Mouse (Mus musculus) stomach, embryonic 15.5 days (tissue): ENCODE measurements around the gene Pank1. TPM values are rescaled to one million over a fixed set of nuclear protein-coding genes. Genes with fewer than 3 reads are reported as not detected.

Source experiments
- ATAC-seq: fragments of 200-750 bp; cut with Nextera tagmentation; 2 replicates; pipeline ENCODE4 v1.8.0; 2017; ENCODE audit warnings: low read depth, moderate number of reproducible peaks, moderate TSS enrichment; ENCODE audit not compliant: insufficient read depth, low FRiP score
- H3K27ac ChIP-seq: fragments of 300-500 bp; sonication (generic); 2 replicates; pipeline ENCODE4 v1.5.1; 2015; ENCODE audit warnings: mild to moderate bottlenecking, inconsistent platforms
- H3K27me3 ChIP-seq: fragments of 300-500 bp; sonication (generic); replicated peaks from 2 replicates; pipeline ENCODE4 v1.6.1; 2015; ENCODE audit warnings: inconsistent platforms
- H3K36me3 ChIP-seq: fragments of 300-500 bp; sonication (generic); 2 replicates; pipeline ENCODE4 v1.6.1; 2015; ENCODE audit warnings: inconsistent platforms
- H3K4me1 ChIP-seq: fragments of 300-500 bp; sonication (generic); 2 replicates; pipeline ENCODE4 v1.6.1; 2015; ENCODE audit warnings: inconsistent platforms
- H3K4me2 ChIP-seq: fragments of 300-500 bp; sonication (generic); 2 replicates; pipeline ENCODE4 v1.6.1; 2015; ENCODE audit warnings: mild to moderate bottlenecking, inconsistent platforms
- H3K4me3 ChIP-seq: fragments of 300-500 bp; sonication (generic); replicated peaks from 2 replicates; pipeline ENCODE4 v1.5.1; 2015; ENCODE audit warnings: inconsistent platforms
- H3K9ac ChIP-seq: fragments of 300-500 bp; sonication (generic); 2 replicates; pipeline ENCODE4 v1.6.1; 2015; ENCODE audit warnings: inconsistent platforms
- H3K9me3 ChIP-seq: fragments of 300-500 bp; sonication (generic); 2 replicates; pipeline ENCODE4 v1.6.1; 2016; ENCODE audit warnings: inconsistent platforms
- WGBS: fragments of 180-500 bp; shearing (Covaris S2); methylation state at CpG from one replicate; pipeline ENCODE4 v1.1.7; 2015; 5-methylcytosine and 5-hydroxymethylcytosine counted together
- polyA plus RNA-seq: library from polyadenylated mRNA; unstranded; fragments of >200 nt; fragmentation: Nextera tagmentation; extraction: Ambion mirVana; gene quantifications from 2 replicates; pipeline ENCODE4 v1.2.1, GENCODE M21; 2015

Gene Pank1
- 7.1 TPM in 2 replicates for polyA plus RNA-seq

DNA sequence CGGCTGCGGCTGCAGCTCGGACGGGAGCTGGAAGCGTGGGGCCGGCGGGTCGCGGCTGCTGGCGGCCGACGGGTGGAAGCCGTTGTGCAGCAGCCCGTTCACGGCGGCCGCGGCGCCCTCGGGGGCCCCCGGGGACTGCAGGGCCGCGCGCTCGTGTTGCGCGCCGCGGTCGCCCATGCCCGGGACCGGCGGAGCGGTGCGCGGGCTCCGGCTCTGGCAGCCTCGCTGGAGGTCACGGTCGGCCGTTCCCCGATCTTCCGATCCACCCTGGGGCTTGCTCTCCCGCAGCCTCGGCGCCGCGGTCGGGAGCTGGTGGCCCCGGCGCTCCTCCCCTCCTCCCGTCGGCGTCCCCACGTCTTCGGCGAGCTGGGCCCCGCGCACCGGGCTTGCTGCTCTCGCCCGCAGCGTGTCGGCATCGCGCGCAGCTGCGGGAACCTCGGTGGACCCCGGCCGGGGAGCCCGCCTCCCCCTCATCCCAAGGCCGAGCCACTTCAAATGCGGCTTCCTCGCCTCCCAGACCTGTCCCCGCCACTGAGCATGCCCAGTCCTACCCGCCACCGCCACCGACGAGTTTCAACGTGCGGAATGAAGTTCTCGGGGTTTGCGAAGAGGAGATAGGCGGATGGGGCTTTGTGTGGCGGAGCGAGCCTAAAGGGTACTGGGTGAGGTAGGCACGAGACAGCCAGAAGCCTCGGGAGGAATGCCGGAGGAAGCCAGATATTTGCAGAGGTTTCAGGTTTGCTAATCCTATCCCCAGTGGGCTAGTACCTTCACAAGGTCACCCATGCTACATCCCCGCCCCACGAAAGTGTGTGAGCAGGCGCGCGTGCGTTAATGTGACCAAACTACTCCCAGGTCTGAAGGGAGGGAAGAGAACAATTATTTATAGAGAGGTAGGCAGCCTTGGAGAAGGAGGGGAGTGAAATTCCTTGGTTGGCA lies at the start of gene Pank1:
TSS of gene Pank1 (minus strand) at position 853 of the 939 bp plus-strand sequence.
- peaks cover 5% of the 10 kb centered on the region; the same call in 1 of the 2 replicates for H3K4me1 ChIP-seq
- peak within 1 kb of the TSS; percentile 95 for H3K9ac ChIP-seq
- WGBS, result under 1% methylated on average over 95 of the region's 96 CpGs
- H3K9me3 ChIP-seq, result no peaks in the 10 kb centered on the region
- H3K4me2 ChIP-seq, result peak within 1 kb of the TSS; percentile 83
- ATAC-seq, result peak; percentile 48
- no peaks in the 10 kb centered on the region for H3K36me3 ChIP-seq
- peak within 1 kb of the TSS; percentile 90 for H3K4me3 ChIP-seq
- H3K27ac ChIP-seq, result peak within 1 kb of the TSS; percentile 97
- no peaks in the 10 kb centered on the region for H3K27me3 ChIP-seq

DNA sequence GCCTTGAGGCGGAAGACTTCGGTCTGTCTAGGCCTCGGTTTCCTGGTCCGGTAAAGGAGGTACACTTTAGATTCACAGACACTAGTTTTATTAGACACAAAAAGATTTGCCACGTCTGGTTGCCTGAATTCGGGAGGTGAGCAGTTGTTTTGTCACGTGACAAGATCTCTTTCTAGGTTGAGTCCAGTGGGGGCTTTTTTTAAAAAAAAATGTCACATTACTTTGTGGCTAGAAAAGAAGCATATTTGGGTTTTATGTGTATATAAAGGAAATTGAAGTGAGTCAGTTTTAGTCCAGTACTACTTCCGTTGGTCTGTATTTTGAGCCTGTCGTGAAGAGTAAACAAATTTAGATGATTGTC lies 43.3 kb upstream of the Pank1 start:
- Histone ChIP-seq H3K27me3 (no peaks in the 10 kb centered on the region), H3K27ac (peak overlapping the region; percentile 80), H3K36me3 (no peaks in the 10 kb centered on the region), H3K9me3 (no peaks in the 10 kb centered on the region), H3K4me2 (peak overlapping the region; percentile 74), H3K4me3 (peak overlapping the region; percentile 78), H3K4me1 (no peaks in the 10 kb centered on the region), H3K9ac (peak overlapping the region; percentile 57)
- ATAC-seq, result no peak
- 0% methylated on average over 9 of the region's 9 CpGs for WGBS

DNA sequence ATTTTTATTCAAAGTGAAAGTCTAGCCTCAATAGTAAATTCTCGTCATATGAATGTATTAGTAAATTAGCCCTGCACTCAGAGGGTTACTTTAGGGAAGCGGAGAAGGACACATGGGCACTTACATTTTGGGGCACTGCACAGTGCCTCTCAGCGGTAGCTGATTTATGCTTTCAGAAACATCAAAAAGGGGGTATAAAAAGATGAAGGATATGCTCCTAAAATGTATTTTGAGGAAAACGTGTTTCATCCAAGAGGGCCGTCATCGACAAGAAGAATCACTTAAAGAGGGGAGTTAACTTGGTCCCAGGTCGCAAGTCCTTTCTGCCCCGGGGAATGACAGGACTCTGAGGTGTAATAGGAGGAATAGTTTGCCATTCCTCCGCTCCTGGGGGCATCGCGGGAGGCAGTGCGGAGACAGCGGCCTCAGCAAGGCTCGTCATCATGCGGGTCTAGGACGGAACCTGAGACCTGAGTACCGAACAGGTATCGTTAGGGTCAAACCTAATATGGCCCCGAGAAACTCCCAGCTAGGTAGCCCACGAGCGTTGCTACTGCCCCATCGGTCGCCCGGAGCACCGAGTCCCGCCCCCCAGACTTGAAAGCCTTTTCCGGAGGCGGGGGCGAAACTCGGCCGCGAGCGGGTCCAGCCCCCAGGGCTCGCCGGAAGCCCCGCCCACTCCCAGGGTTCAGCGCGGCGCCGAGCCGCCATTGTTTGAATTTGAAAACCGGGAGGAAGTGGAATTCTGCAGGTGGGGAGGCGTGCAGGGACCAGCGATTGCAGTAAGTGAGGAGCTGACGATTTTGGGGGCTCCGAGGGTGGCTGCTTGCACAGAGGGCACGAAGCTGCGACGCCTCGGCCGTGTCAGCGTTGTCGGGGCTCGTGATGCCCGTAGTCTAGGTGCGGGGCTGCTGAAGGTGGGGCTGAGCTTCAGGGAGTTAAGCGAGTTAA lies 42.7 kb upstream of the Pank1 start, which contains the start of gene Kif20b:
TSS of gene Kif20b (plus strand) at position 710 of the 951 bp plus-strand sequence.
- Histone ChIP-seq H3K36me3 (no peaks in the 10 kb centered on the region), H3K4me3 (peak within 1 kb of the TSS; percentile 78), H3K9me3 (no peaks in the 10 kb centered on the region), H3K4me2 (peak within 1 kb of the TSS; percentile 74), H3K4me1 (no peaks in the 10 kb centered on the region), H3K9ac (peak within 1 kb of the TSS; percentile 57), H3K27me3 (no peaks in the 10 kb centered on the region), H3K27ac (peak within 1 kb of the TSS; percentile 80)
- WGBS, result under 1% methylated on average over 57 of the region's 57 CpGs
- peak; percentile 97 for ATAC-seq

DNA sequence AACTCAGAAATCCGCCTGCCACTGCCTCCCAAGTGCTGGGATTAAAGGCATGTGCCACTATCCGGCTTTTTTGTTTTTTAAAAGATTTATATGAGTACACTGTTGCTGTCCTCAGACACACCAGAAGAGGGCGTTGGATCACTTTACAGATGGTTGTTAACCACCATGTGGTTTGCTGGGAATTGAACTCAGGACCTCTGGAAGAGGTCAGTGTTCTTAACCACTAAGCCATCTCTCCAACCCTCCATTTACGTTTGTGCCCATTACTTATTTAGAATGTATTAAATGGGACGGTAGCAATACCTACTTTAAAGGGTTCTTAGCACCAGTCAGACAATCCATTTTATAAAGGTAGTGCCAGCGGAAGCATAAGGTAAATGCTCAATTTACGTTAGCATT lies 42.0 kb upstream of the Pank1 start:
- Histone ChIP-seq H3K4me3 (peak overlapping the region; percentile 78), H3K27me3 (no peaks in the 10 kb centered on the region), H3K4me1 (no peaks in the 10 kb centered on the region), H3K27ac (peak overlapping the region; percentile 80; the same call in 1 of the 2 replicates), H3K9ac (0 out of 2 replicates have a peak overlapping the region, but pooled peaks have one; percentile 57), H3K36me3 (no peaks in the 10 kb centered on the region), H3K4me2 (peak overlapping the region; percentile 74), H3K9me3 (no peaks in the 10 kb centered on the region)
- no peak for ATAC-seq
- WGBS, result 20% methylated on average over 7 of the region's 7 CpGs

DNA sequence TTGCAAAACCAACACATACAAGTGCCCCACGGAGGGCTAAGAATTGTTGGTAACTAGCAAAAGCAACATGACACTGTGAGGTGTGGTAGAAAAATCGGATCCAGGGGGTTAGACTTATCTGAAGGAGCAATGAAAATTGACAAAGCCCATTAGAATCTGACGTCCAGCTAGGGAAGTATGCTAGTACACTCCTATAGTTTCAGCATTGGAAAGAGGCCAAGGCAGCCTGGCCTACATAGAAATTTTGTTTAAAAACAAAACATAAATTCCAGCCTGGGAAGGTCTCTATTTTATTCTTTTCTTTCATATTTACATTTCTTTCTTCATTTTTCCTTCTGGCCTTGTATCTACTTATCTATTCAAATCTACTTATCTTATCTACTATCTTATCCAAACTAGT lies 41.3 kb upstream of the Pank1 start:
- Histone ChIP-seq H3K4me1 (no peaks in the 10 kb centered on the region), H3K27me3 (no peaks in the 10 kb centered on the region), H3K4me2 (no peak overlapping the region), H3K9ac (no peak overlapping the region), H3K27ac (no peak overlapping the region), H3K9me3 (no peaks in the 10 kb centered on the region), H3K4me3 (no peak overlapping the region), H3K36me3 (no peaks in the 10 kb centered on the region)
- ATAC-seq, result no peak
- WGBS, result 61% methylated on average over 3 of the region's 3 CpGs

DNA sequence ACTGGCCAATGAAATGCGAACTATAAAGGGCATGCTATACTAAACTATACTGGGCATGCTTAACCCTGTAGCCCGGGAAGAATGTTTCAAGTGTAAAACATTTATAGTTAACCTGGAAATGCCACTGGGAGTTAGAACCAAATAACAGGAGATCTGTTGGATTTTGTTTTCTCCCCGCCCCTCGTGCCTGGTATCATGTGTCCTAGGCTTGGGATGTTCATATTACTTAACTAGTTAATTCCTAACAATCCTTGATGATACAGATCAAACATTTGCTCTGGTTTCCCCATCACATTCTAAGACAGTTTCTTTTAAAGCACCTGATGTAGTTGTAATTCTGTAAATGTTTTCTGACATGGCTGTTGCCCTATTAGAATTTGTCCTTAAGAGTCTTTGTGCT lies 40.8 kb upstream of the Pank1 start:
- Histone ChIP-seq H3K27ac (no peak overlapping the region), H3K36me3 (no peaks in the 10 kb centered on the region), H3K4me2 (no peak overlapping the region), H3K27me3 (no peaks in the 10 kb centered on the region), H3K4me3 (no peak overlapping the region), H3K4me1 (no peaks in the 10 kb centered on the region), H3K9ac (no peak overlapping the region), H3K9me3 (no peaks in the 10 kb centered on the region)
- ATAC-seq, result no peak
- 85% methylated on average over 4 of the region's 4 CpGs for WGBS

DNA sequence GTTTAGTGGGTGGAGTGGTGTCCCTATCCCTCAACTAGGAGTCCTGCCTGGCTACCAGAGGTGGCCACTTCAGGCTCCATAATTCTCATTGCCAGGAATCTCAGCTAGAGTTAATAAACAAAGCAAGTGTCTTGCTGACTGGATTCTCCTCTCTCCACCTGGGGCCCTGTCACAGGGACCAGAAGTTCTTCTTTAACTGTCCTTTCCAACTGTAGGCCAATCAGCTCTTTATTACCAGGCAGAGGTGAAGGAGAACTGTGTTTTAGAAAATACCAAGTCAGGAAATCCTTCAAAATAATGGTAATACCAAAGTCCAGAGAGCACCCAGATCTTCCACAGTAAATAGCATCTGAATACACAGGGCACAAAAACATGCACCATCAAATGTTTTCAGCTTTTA lies 33.1 kb upstream of the Pank1 start:
- no peak for ATAC-seq
- no peaks in the 10 kb centered on the region for H3K36me3 ChIP-seq
- H3K9ac ChIP-seq, result no peak overlapping the region
- H3K4me3 ChIP-seq, result no peak overlapping the region
- no peak overlapping the region for H3K27ac ChIP-seq
- no peaks in the 10 kb centered on the region for H3K9me3 ChIP-seq
- no peaks in the 10 kb centered on the region for H3K4me1 ChIP-seq
- no peak overlapping the region for H3K4me2 ChIP-seq
- no peaks in the 10 kb centered on the region for H3K27me3 ChIP-seq

DNA sequence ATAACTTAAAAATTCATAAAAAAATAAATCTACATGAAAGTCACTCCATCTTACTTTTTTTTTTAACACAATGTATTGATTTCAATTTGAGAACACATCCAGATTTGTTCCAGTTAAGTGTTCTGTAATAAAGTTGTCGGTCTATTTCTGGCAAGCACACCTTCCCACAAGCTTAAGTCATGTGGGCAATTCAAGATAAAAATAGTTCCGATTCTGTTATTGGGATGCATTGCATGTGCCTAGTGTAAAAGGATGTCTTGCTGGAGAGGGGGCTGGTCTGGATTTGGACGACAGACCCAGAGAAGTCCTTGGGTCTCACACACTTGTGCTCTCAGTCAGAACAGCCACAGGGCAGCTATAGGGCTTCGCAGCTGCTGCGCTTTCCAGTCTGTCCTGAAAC lies 27.5 kb upstream of the Pank1 start:
- Histone ChIP-seq H3K9ac (no peak overlapping the region), H3K4me2 (no peak overlapping the region), H3K4me1 (no peaks in the 10 kb centered on the region), H3K9me3 (no peaks in the 10 kb centered on the region), H3K36me3 (no peaks in the 10 kb centered on the region), H3K27me3 (no peaks in the 10 kb centered on the region), H3K27ac (no peak overlapping the region), H3K4me3 (no peak overlapping the region)
- 82% methylated on average over 5 of the region's 5 CpGs for WGBS
- ATAC-seq, result no peak

DNA sequence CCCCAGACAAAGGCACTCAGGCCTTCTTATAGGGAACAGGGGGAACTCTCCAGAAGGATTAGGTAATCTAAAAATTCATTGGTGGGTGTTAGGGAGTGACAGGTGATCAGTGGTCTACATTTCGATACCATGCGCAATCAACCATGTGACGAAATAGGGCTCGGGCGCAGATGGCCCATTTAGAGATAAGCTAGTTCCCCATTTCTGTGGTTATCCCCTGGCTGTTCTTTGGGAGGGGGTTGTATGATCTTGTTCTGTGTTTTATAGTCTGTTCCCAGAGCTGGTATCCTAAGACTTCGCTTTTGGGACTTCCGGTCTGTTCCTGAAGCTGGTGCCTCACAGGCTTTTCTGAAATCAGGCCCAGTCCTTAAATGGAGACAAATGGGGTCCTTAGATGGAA lies 26.2 kb upstream of the Pank1 start:
- ATAC-seq, result no peak
- Histone ChIP-seq H3K4me2 (no peak overlapping the region), H3K9ac (no peak overlapping the region), H3K4me3 (no peak overlapping the region), H3K4me1 (no peaks in the 10 kb centered on the region), H3K9me3 (no peaks in the 10 kb centered on the region), H3K27ac (no peak overlapping the region), H3K27me3 (no peaks in the 10 kb centered on the region), H3K36me3 (no peaks in the 10 kb centered on the region)
- WGBS, result 85% methylated on average over 7 of the region's 7 CpGs

DNA sequence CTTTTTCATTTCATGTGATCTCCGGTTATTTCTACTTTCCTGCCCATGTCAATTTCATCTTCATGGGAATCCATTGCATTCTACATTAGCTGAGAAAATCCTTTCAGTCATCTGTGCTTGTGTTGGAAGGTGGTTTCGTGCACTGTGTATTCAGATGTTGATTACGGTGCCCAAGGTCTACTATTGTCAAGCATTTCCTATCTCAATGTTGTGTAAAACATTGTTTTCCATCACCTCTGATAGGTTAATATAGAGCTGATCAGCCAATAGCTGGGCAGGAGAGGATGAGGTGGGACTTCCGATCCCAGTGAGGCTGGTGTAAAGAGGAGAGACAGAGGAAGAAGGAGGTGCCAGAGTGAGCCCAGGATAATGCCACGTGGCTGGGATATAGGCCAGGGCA lies 24.8 kb upstream of the Pank1 start:
- WGBS, result 81% methylated on average over 5 of the region's 5 CpGs
- ATAC-seq, result no peak

DNA sequence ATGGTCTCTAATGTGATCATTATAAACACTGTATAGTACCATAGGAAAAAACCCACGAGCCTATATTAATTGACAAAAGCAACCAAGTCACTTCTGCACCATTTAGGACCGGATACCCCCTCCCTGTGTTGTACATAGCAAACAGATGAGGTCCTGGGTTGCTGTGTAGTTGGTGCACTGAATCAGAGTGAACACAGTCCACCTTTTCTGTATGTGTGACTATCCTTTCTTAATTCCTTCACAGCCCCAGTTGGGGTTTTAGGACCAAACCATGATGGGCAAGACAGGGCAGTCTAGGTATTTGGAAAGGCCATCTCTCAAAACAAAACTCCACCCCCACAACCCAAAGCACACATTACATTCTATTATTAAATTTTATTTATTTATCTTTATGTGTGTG lies 22.5 kb upstream of the Pank1 start:
- no peak overlapping the region for H3K4me3 ChIP-seq
- H3K9me3 ChIP-seq, result no peaks in the 10 kb centered on the region
- H3K27me3 ChIP-seq, result no peaks in the 10 kb centered on the region
- no peaks in the 10 kb centered on the region for H3K4me1 ChIP-seq
- no peak overlapping the region for H3K27ac ChIP-seq
- H3K9ac ChIP-seq, result no peak overlapping the region
- ATAC-seq, result no peak
- H3K36me3 ChIP-seq, result no peaks in the 10 kb centered on the region
- no peak overlapping the region for H3K4me2 ChIP-seq
- 78% methylated on average over 2 of the region's 2 CpGs for WGBS

More for the DNA sequence above, 24.8 kb upstream of the Pank1 start:
- Histone ChIP-seq H3K27ac (no peak overlapping the region), H3K4me2 (no peak overlapping the region), H3K4me3 (no peak overlapping the region), H3K36me3 (no peaks in the 10 kb centered on the region), H3K9ac (no peak overlapping the region), H3K4me1 (no peaks in the 10 kb centered on the region), H3K27me3 (no peaks in the 10 kb centered on the region), H3K9me3 (no peaks in the 10 kb centered on the region)

DNA sequence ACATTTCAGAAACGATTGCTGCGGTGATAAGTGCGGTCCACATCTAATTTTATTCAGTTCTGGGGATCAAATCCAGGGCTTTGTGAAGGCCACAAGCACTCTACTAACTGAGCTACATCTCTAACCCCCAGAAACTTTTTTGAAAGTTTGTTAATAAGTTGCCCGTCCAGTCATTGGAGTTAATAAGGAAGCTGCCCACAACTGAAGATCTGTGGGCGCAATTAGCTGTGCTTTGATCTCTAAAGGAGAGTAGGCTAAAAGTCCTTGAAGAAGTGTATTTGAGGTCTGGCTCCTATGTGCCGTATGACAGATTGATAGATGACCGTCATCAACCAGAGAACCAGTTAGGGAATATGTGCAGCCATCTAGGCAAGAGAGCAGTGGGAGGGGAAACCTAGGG lies 22.0 kb upstream of the Pank1 start:
- WGBS, result 87% methylated on average over 7 of the region's 7 CpGs
- Histone ChIP-seq H3K36me3 (no peaks in the 10 kb centered on the region), H3K9me3 (no peaks in the 10 kb centered on the region), H3K9ac (no peak overlapping the region), H3K4me2 (no peak overlapping the region), H3K4me3 (no peak overlapping the region), H3K4me1 (no peaks in the 10 kb centered on the region), H3K27me3 (no peaks in the 10 kb centered on the region), H3K27ac (no peak overlapping the region)
- ATAC-seq, result no peak
